Mouse (Mus musculus) 3134 (cell line): ENCODE data around the gene Sh2d1a.
A peak's percentile ranks its signal among the peaks of the same experiment; 100 is the strongest.

Experiments used
- DNase-seq: peaks from one replicate; pipeline ENCODE4 v3.0.0-alpha.2; 2011; ENCODE audit warnings: low spot score; ENCODE audit not compliant: insufficient read length; ENCODE audit errors: extremely low read depth

Sh2d1a gene

GRCm38 (mm10) chrX:42502291-42503043 lies at the start of gene Sh2d1a:
Gene Sh2d1a, plus strand, starts transcription at chrX:42502453.
- DNase-seq: no peak

- DNase-seq: no peak
These were observed 49.3 kb upstream of the Sh2d1a start for GRCm38 (mm10) chrX:42453001-42453400.

DNA sequence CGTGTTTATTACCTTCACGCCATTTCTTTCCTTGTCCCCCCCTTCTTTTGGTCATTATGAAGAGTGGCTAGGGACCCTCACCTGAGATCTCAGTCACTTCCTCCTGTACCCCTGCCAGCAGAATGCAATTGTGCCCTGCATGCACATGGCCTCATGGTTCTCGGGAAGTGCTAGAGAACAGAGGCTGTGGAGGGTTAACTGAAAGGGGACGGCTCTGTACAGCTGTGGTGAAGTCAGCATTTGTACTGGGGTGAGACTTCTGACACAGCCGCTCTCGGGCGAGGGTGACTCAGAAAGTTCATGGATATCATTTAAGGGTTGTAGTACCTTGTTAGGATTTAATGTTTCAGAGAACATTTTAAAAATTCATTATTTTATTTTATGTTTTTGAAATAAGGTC lies 47.7 kb upstream of the Sh2d1a start:
- no peak for DNase-seq

GRCm38 (mm10) chrX:42489446-42489845 lies 12.8 kb upstream of the Sh2d1a start, which contains the start of gene Tex13c2:
Gene Tex13c2, plus strand, starts transcription at chrX:42489691.
- no peak for DNase-seq

GRCm38 (mm10) chrX:42490336-42490735 lies 11.9 kb upstream of the Sh2d1a start:
- DNase-seq: no peak

- no peak for DNase-seq
These were observed 1.7 kb upstream of the Sh2d1a start for GRCm38 (mm10) chrX:42500538-42500937.

DNA sequence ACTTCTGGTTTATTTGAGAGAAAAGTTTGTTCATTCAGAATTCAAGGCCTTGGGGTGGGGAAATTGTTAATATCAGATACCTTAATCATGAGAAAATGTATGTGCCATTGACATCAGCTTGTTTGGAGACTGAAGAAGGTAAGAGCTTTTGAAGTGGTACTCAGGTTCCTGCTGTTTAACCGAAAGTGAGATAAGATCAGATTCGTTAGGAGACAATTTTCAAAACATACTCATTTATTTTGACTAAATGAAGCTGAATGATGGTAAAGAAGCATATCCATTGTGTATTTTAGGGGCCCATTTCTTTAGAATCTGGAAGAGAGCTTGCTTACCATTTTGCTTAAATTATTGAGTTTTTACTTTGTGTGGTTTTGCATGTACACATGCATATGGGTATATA lies 8.9 kb downstream of the Sh2d1a start:
- DNase-seq: no peak

- no peak for DNase-seq
These were observed 10.3 kb downstream of the Sh2d1a start for GRCm38 (mm10) chrX:42512567-42512966.

DNA sequence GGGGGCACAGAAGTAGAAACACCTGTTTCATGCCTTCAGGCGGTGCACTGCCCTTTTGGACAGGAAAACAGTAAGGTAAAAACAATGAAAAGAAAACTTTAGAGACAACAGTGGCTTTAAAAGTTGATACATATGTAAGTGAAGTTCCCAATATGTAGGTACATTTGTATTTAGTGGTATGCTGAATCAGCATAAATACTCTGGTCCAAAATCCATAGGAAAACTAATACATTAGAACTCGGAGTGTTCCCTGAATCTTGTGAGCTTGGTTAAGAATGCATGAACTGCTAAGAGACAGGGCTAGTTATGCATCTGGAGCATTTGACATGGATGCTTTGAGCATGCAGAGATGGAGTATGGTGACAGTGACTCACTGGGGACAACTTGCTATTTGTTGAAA lies 20.6 kb downstream of the Sh2d1a start:
- no peak for DNase-seq

DNA sequence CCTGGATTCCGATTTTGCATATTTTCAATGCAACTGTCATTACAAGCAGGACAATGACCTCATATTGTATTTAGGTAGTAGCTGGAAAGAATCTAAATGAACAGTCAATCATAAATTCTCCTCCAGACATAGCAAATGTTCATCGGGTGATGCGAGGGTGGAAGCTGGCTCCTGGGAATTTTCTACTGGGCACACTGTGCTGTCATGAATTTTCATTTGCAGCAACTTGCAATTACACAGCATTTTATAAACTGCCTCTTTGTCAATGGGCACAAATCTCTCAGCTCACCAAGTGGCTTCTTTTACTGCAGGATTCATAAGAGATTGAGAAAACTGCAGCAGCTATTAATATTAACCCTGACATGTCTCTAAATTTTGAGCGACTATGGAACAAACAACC lies 28.4 kb downstream of the Sh2d1a start:
- no peak for DNase-seq

- DNase-seq: no peak
These were observed 37.9 kb downstream of the Sh2d1a start for GRCm38 (mm10) chrX:42540030-42540755.

GRCm38 (mm10) chrX:42540756-42541053 lies 38.5 kb downstream of the Sh2d1a start:
- DNase-seq: peak; percentile 8

- no peak for DNase-seq
These were observed 42.8 kb downstream of the Sh2d1a start for GRCm38 (mm10) chrX:42545076-42545475.

DNA sequence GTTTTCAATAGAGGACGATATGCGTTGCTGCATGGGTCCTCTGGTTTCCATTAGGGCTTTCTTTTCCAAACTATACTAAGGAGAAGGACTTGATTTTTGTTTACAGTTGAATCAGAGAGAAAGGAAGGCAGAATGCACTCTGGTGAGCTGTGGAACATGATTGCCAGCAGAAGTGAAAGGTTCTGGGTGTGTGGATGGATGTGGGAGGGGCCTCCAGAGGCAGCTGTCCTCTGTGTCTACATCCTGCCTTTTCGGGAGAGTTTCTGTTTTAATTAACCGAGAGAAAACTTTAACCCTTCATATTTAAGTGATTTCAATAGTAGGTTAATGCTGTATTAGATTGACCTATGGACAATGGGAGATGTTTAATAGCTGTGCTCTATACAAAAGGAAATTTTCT lies 46.3 kb downstream of the Sh2d1a start:
- DNase-seq: no peak

DNA sequence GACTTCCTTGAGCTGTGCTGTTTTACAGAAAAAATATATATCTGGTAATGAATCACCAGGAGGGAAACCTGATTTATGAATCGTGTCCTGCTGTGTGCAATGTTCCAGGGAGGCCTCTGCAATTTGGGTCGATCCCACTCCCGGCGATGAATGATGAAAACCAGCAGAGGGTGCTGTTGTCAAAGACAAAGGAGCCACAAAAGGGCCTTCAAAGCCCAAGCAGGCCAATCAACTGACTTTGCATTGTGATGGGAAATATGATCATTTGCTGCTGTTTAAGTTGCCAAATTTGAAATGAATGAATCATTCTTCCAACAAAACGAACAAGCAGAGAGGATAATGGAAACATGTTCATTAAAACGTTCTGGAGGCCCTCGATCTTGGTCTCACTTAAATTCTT lies 55.0 kb downstream of the Sh2d1a start:
- DNase-seq: peak; percentile 1

- DNase-seq: no peak
These were observed 56.4 kb downstream of the Sh2d1a start for GRCm38 (mm10) chrX:42558683-42559082.
